Mouse (Mus musculus): ENCODE data around the gene Tet3. TPM values are rescaled to one million over a fixed set of nuclear protein-coding genes. Genes with fewer than 3 reads are reported as not detected.
A peak's percentile ranks its signal among the peaks of the same experiment; 100 is the strongest.
"Not testable (repeated sequence)": the region's sequence is repeated elsewhere in the genome, so short reads cannot be mapped to it uniquely, and the experiment has no call there.

The Tet3 gene
- polyA plus RNA-seq, 1 experiment from 2014 or later: 60.9 TPM

- not testable (repeated sequence) for H3K4me2 ChIP-seq (ENCODE audit: low read length); H3K9ac ChIP-seq (replicated peaks; ENCODE audit: low read depth, low read length); H3K9me3 ChIP-seq (ENCODE audit: control insufficient read depth, low read length); H3K27ac ChIP-seq (ENCODE audit: low read length); ATAC-seq; H3K27me3 ChIP-seq (replicated peaks; ENCODE audit: control insufficient read depth, insufficient read depth, low read length); H3K4me3 ChIP-seq (replicated peaks; ENCODE audit: low read length)
- 95% methylated on average over 8 of the region's 8 CpGs for WGBS
- H3K4me1 ChIP-seq (replicated peaks; ENCODE audit: control insufficient read depth, insufficient read depth, low read length): peaks cover 11% of the 10 kb centered on the region
- H3K36me3 ChIP-seq (ENCODE audit: control insufficient read depth, insufficient read depth): peaks cover 15% of the 10 kb centered on the region
Measured at GRCm38 (mm10) chr6:83345285-83345684, 113.6 kb downstream of the Tet3 start.

- no peak for ATAC-seq
- Histone ChIP-seq H3K4me2 (ENCODE audit: low read length) (no peak overlapping the region), H3K9me3 (ENCODE audit: control insufficient read depth, low read length) (no peaks in the 10 kb centered on the region), H3K36me3 (ENCODE audit: control insufficient read depth, insufficient read depth) (peaks cover 28% of the 10 kb centered on the region), H3K27me3 (replicated peaks; ENCODE audit: control insufficient read depth, insufficient read depth, low read length) (no peaks in the 10 kb centered on the region), H3K4me1 (replicated peaks; ENCODE audit: control insufficient read depth, insufficient read depth, low read length) (no peaks in the 10 kb centered on the region), H3K4me3 (replicated peaks; ENCODE audit: low read length) (no peak overlapping the region), H3K27ac (ENCODE audit: low read length) (no peak overlapping the region), H3K9ac (replicated peaks; ENCODE audit: low read depth, low read length) (no peak overlapping the region)
- 88% methylated on average over 2 of the region's 2 CpGs for WGBS
Measured at GRCm38 (mm10) chr6:83342957-83343356, 115.9 kb downstream of the Tet3 start.

- Histone ChIP-seq H3K36me3 (ENCODE audit: control insufficient read depth, insufficient read depth) (peaks cover 28% of the 10 kb centered on the region), H3K9me3 (ENCODE audit: control insufficient read depth, low read length) (no peaks in the 10 kb centered on the region)
Measured at GRCm38 (mm10) chr6:83341387-83341786, 117.5 kb downstream of the Tet3 start.

GRCm38 (mm10) chr6:83327591-83328190 lies 131.2 kb downstream of the Tet3 start:
- no peaks in the 10 kb centered on the region for H3K27me3 ChIP-seq (replicated peaks; ENCODE audit: control insufficient read depth, insufficient read depth, low read length)
- H3K4me2 ChIP-seq (ENCODE audit: low read length): no peak overlapping the region
- peaks cover 16% of the 10 kb centered on the region for H3K36me3 ChIP-seq (ENCODE audit: control insufficient read depth, insufficient read depth)
- WGBS: 96% methylated on average over 3 of the region's 3 CpGs
- H3K9me3 ChIP-seq (ENCODE audit: control insufficient read depth, low read length): no peaks in the 10 kb centered on the region
- H3K4me3 ChIP-seq (replicated peaks; ENCODE audit: low read length): no peak overlapping the region
- peaks cover 16% of the 10 kb centered on the region for H3K4me1 ChIP-seq (replicated peaks; ENCODE audit: control insufficient read depth, insufficient read depth, low read length)
- H3K9ac ChIP-seq (replicated peaks; ENCODE audit: low read depth, low read length): no peak overlapping the region
- no peak overlapping the region for H3K27ac ChIP-seq (ENCODE audit: low read length)
- ATAC-seq: no peak

More at GRCm38 (mm10) chr6:83341387-83341786, 117.5 kb downstream of the Tet3 start:
- Histone ChIP-seq H3K9ac (replicated peaks; ENCODE audit: low read depth, low read length) (no peak overlapping the region), H3K4me2 (ENCODE audit: low read length) (no peak overlapping the region), H3K27ac (ENCODE audit: low read length) (no peak overlapping the region), H3K27me3 (replicated peaks; ENCODE audit: control insufficient read depth, insufficient read depth, low read length) (no peaks in the 10 kb centered on the region), H3K4me1 (replicated peaks; ENCODE audit: control insufficient read depth, insufficient read depth, low read length) (no peaks in the 10 kb centered on the region), H3K4me3 (replicated peaks; ENCODE audit: low read length) (no peak overlapping the region)
- ATAC-seq: no peak
- WGBS: 80% methylated on average over 3 of the region's 3 CpGs

- H3K9me3 ChIP-seq (ENCODE audit: control insufficient read depth, low read length): no peaks in the 10 kb centered on the region
- peak overlapping the region; percentile 96 for H3K9ac ChIP-seq (replicated peaks; ENCODE audit: low read depth, low read length)
- peak overlapping the region; percentile 92 for H3K4me2 ChIP-seq (ENCODE audit: low read length)
- 71% methylated on average over 6 of the region's 6 CpGs for WGBS
- peaks cover 16% of the 10 kb centered on the region for H3K4me1 ChIP-seq (replicated peaks; ENCODE audit: control insufficient read depth, insufficient read depth, low read length)
- no peak overlapping the region for H3K27ac ChIP-seq (ENCODE audit: low read length)
- no peaks in the 10 kb centered on the region for H3K27me3 ChIP-seq (replicated peaks; ENCODE audit: control insufficient read depth, insufficient read depth, low read length)
- H3K4me3 ChIP-seq (replicated peaks; ENCODE audit: low read length): peak overlapping the region; percentile 69
- no peak for ATAC-seq
- H3K36me3 ChIP-seq (ENCODE audit: control insufficient read depth, insufficient read depth): peaks cover 11% of the 10 kb centered on the region
Measured at GRCm38 (mm10) chr6:83326761-83327160, 132.1 kb downstream of the Tet3 start.

GRCm38 (mm10) chr6:83326394-83326736 lies 132.5 kb downstream of the Tet3 start:
- no peak for ATAC-seq
- WGBS: 8% methylated on average over 6 of the region's 6 CpGs

GRCm38 (mm10) chr6:83325525-83326393 lies 133.1 kb downstream of the Tet3 start, which contains the start of the genes Mthfd2 and Mob1a:
Gene Mthfd2 (minus strand): TSS chr6:83325908.
Gene Mob1a (plus strand): TSS chr6:83326016.
- H3K9ac ChIP-seq (replicated peaks; ENCODE audit: low read depth, low read length): peak within 1 kb of the TSS; percentile 96
- peaks cover 6% of the 10 kb centered on the region for H3K36me3 ChIP-seq (ENCODE audit: control insufficient read depth, insufficient read depth)

More at GRCm38 (mm10) chr6:83326394-83326736, 132.5 kb downstream of the Tet3 start:
- Histone ChIP-seq H3K9ac (replicated peaks; ENCODE audit: low read depth, low read length) (peak overlapping the region; percentile 96), H3K4me2 (ENCODE audit: low read length) (peak overlapping the region; percentile 92), H3K4me3 (replicated peaks; ENCODE audit: low read length) (peak overlapping the region; percentile 69), H3K27ac (ENCODE audit: low read length) (peak overlapping the region; percentile 89), H3K9me3 (ENCODE audit: control insufficient read depth, low read length) (no peaks in the 10 kb centered on the region), H3K27me3 (replicated peaks; ENCODE audit: control insufficient read depth, insufficient read depth, low read length) (no peaks in the 10 kb centered on the region), H3K36me3 (ENCODE audit: control insufficient read depth, insufficient read depth) (peaks cover 7% of the 10 kb centered on the region), H3K4me1 (replicated peaks; ENCODE audit: control insufficient read depth, insufficient read depth, low read length) (peaks cover 16% of the 10 kb centered on the region)

GRCm38 (mm10) chr6:83323652-83324419 lies 135.0 kb downstream of the Tet3 start:
- WGBS: 76% methylated on average over 8 of the region's 8 CpGs
- Histone ChIP-seq H3K27ac (ENCODE audit: low read length) (no peak overlapping the region), H3K27me3 (replicated peaks; ENCODE audit: control insufficient read depth, insufficient read depth, low read length) (no peaks in the 10 kb centered on the region), H3K4me1 (replicated peaks; ENCODE audit: control insufficient read depth, insufficient read depth, low read length) (peaks cover 16% of the 10 kb centered on the region), H3K9ac (replicated peaks; ENCODE audit: low read depth, low read length) (no peak overlapping the region), H3K9me3 (ENCODE audit: control insufficient read depth, low read length) (no peaks in the 10 kb centered on the region), H3K4me3 (replicated peaks; ENCODE audit: low read length) (no peak overlapping the region), H3K4me2 (ENCODE audit: low read length) (no peak overlapping the region), H3K36me3 (ENCODE audit: control insufficient read depth, insufficient read depth) (no peaks in the 10 kb centered on the region)
- no peak for ATAC-seq

More at GRCm38 (mm10) chr6:83325525-83326393, 133.1 kb downstream of the Tet3 start, which contains the start of the genes Mthfd2 and Mob1a:
- no peaks in the 10 kb centered on the region for H3K9me3 ChIP-seq (ENCODE audit: control insufficient read depth, low read length)
- under 1% methylated on average over 63 of the region's 65 CpGs for WGBS
- no peaks in the 10 kb centered on the region for H3K27me3 ChIP-seq (replicated peaks; ENCODE audit: control insufficient read depth, insufficient read depth, low read length)
- peak within 1 kb of the TSS; percentile 92 for H3K4me2 ChIP-seq (ENCODE audit: low read length)
- peak within 1 kb of the TSS; percentile 69 for H3K4me3 ChIP-seq (replicated peaks; ENCODE audit: low read length)
- H3K4me1 ChIP-seq (replicated peaks; ENCODE audit: control insufficient read depth, insufficient read depth, low read length): peaks cover 16% of the 10 kb centered on the region
- peak; percentile 99 for ATAC-seq
- H3K27ac ChIP-seq (ENCODE audit: low read length): peak within 1 kb of the TSS; percentile 89

GRCm38 (mm10) chr6:83322794-83323193 lies 136.1 kb downstream of the Tet3 start:
- 64% methylated on average over 2 of the region's 2 CpGs for WGBS
- no peak overlapping the region for H3K4me2 ChIP-seq (ENCODE audit: low read length)
- no peaks in the 10 kb centered on the region for H3K9me3 ChIP-seq (ENCODE audit: control insufficient read depth, low read length)
- no peak overlapping the region for H3K9ac ChIP-seq (replicated peaks; ENCODE audit: low read depth, low read length)
- no peaks in the 10 kb centered on the region for H3K36me3 ChIP-seq (ENCODE audit: control insufficient read depth, insufficient read depth)
- H3K4me3 ChIP-seq (replicated peaks; ENCODE audit: low read length): no peak overlapping the region
- peaks cover 15% of the 10 kb centered on the region for H3K4me1 ChIP-seq (replicated peaks; ENCODE audit: control insufficient read depth, insufficient read depth, low read length)
- no peak for ATAC-seq
- H3K27ac ChIP-seq (ENCODE audit: low read length): no peak overlapping the region
- no peaks in the 10 kb centered on the region for H3K27me3 ChIP-seq (replicated peaks; ENCODE audit: control insufficient read depth, insufficient read depth, low read length)

Data from forebrain, embryonic 16.5 days (tissue).